Mouse (Mus musculus) liver, adult 2 months (tissue): Measurements from ENCODE around the gene Tysnd1.

Source experiments
- CTCF ChIP-seq: fragments of 200-500 bp; IDR thresholded peaks from 2 replicates; pipeline ENCODE4 v1.5.1; 2011; ENCODE audit warnings: low read depth, low read length, control low read depth
- POLR2A ChIP-seq: fragments of 200-500 bp; IDR thresholded peaks from 2 replicates; pipeline ENCODE4 v1.6.1; 2011; ENCODE audit warnings: low read length, control low read depth; ENCODE audit not compliant: insufficient read depth; ENCODE audit errors: extremely low read depth

DNA sequence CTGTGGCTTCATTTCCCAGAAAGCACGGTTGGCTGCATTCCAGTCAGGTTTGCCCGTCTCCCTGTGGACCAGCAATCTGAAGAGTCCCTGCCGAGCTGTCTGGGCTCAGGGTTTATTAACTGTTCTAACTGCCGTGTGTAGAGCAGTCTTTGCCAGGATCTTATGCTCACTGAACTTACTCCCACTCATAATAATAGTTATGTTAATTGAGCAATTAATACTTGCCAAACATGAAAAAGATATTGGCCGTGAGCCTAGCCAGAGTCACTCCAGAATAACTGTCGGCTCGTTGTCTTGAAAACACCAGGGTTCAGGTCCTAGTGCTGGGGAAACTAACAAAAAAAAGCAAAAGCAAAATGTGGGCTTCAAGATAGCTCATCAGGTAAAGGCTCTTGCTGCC is 26.0 kb upstream of the Tysnd1 start:
- TF ChIP-seq POLR2A (no peak), CTCF (no peak)
